Mouse (Mus musculus): ENCODE measurements around the gene Tchp. TPM values are rescaled to one million over a fixed set of nuclear protein-coding genes. Genes with fewer than 3 reads are reported as not detected.

Tchp gene
- 4.6 and 5.0 TPM in 2 replicates for polyA plus RNA-seq (2015; fragmentation: Nextera tagmentation; extraction: Ambion mirVana)

GRCm38 (mm10) chr5:114707265-114708068 is at the start of gene Tchp:
Gene Tchp, plus strand, starts transcription at chr5:114707760.

GRCm38 (mm10) chr5:114658255-114658654 is 49.3 kb upstream of the Tchp start, which contains the start of gene Trpv4:
Gene Trpv4, minus strand, starts transcription at chr5:114658421.

GRCm38 (mm10) chr5:114690633-114691567 is 16.7 kb upstream of the Tchp start, which contains the start of gene Gltp:
Gene Gltp, minus strand, starts transcription at chr5:114690984.

Small RNAs within 50 kb of the gene (microRNA-seq; reads per million reads assigned to microRNA genes)
- gene Mir7028: 0 reads per million in 2 experiments

Other genes with a start within 250 kb of the Tchp start
- gene Fam222a, start 139.7 kb upstream of the Tchp start, polyA plus RNA-seq (2015; fragmentation: Nextera tagmentation; extraction: Ambion mirVana): 0.32 and 0.50 TPM in 2 replicates
- gene Trpv4, start 49.3 kb upstream of the Tchp start, polyA plus RNA-seq (2015; fragmentation: Nextera tagmentation; extraction: Ambion mirVana): 0.81 and 1.8 TPM in 2 replicates
- 27.5 and 61.5 TPM in 2 replicates for gene Gltp, start 16.8 kb upstream of the Tchp start, polyA plus RNA-seq (2015; fragmentation: Nextera tagmentation; extraction: Ambion mirVana)
- 21.5 and 27.0 TPM in 2 replicates for gene Ankrd13a, start 66.9 kb downstream of the Tchp start, polyA plus RNA-seq (2015; fragmentation: Nextera tagmentation; extraction: Ambion mirVana)
- 24.2 and 25.2 TPM in 2 replicates for gene Git2, start 67.8 kb downstream of the Tchp start, polyA plus RNA-seq (2015; fragmentation: Nextera tagmentation; extraction: Ambion mirVana)
- gene 1500011B03Rik, start 115.7 kb downstream of the Tchp start, polyA plus RNA-seq (2015; fragmentation: Nextera tagmentation; extraction: Ambion mirVana): 38.9 and 41.6 TPM in 2 replicates
- not detected in 2 replicates for gene 4930519G04Rik, start 145.9 kb downstream of the Tchp start, polyA plus RNA-seq (2015; fragmentation: Nextera tagmentation; extraction: Ambion mirVana)
- gene Gm9936, start 150.9 kb downstream of the Tchp start, polyA plus RNA-seq (2015; fragmentation: Nextera tagmentation; extraction: Ambion mirVana): not detected in 2 replicates
- 9.1 and 10.0 TPM in 2 replicates for gene Oasl2, start 189.2 kb downstream of the Tchp start, polyA plus RNA-seq (2015; fragmentation: Nextera tagmentation; extraction: Ambion mirVana)
- 0.73 and 0.91 TPM in 2 replicates for gene Oasl1, start 215.5 kb downstream of the Tchp start, polyA plus RNA-seq (2015; fragmentation: Nextera tagmentation; extraction: Ambion mirVana)
- 41.6 and 42.0 TPM in 2 replicates for gene 2210016L21Rik, start 234.4 kb downstream of the Tchp start, polyA plus RNA-seq (2015; fragmentation: Nextera tagmentation; extraction: Ambion mirVana)

Data from skeletal muscle tissue, postnatal 0 days (tissue).